Mouse (Mus musculus): ENCODE data around the gene Tcf12.

GRCm38 (mm10) chr9:72097083-72097482 is 14.6 kb downstream of the Tcf12 start:
- TF ChIP-seq CTCF (IDR thresholded peaks at IDR 0.05; ENCODE audit: low read depth) (no peak), EP300 (IDR thresholded peaks at IDR 0.05; ENCODE audit: low read depth) (no peak)
